Mouse (Mus musculus) spleen, adult 2 months (tissue): Measurements from ENCODE around the gene Fndc3b. TPM values are rescaled to one million over a fixed set of nuclear protein-coding genes. Genes with fewer than 3 reads are reported as not detected.

Source experiments
- DNase-seq, 2 experiments: peaks; one replicate each; pipeline versions ENCODE4 v3.0.0 to v3.0.0-alpha.2; 2012 to 2021; ENCODE audit warnings: low spot score in 2 of 2, low read depth in 1 of 2
- H3K27ac ChIP-seq: fragments of 200-500 bp; 2 replicates; pipeline ENCODE4 v1.5.1; 2012; ENCODE audit warnings: low read length, inconsistent platforms; ENCODE audit not compliant: insufficient read depth
- H3K27me3 ChIP-seq: fragments of 200-500 bp; 2 replicates; pipeline ENCODE4 v1.6.1; 2012; ENCODE audit warnings: mild to moderate bottlenecking, moderate library complexity, low read length, inconsistent platforms; ENCODE audit not compliant: control insufficient read depth, insufficient read depth
- H3K36me3 ChIP-seq: fragments of 200-500 bp; 2 replicates; pipeline ENCODE4 v1.6.1; 2012; ENCODE audit warnings: mild to moderate bottlenecking, low read length, inconsistent platforms; ENCODE audit not compliant: control insufficient read depth, insufficient read depth
- H3K4me1 ChIP-seq: fragments of 200-500 bp; 2 replicates; pipeline ENCODE4 v1.6.1; 2011; ENCODE audit warnings: inconsistent platforms; ENCODE audit not compliant: control insufficient read depth, insufficient read depth, insufficient read length
- H3K4me3 ChIP-seq: fragments of 200-500 bp; 2 replicates; pipeline ENCODE4 v1.5.1; 2011; ENCODE audit warnings: mild to moderate bottlenecking, inconsistent platforms; ENCODE audit not compliant: insufficient read depth, insufficient read length; ENCODE audit errors: extremely low read depth
- CTCF ChIP-seq: fragments of 200-500 bp; IDR thresholded peaks from 2 replicates; pipeline ENCODE4 v1.5.1; 2011; ENCODE audit warnings: mild to moderate bottlenecking, inconsistent platforms; ENCODE audit not compliant: insufficient read depth, insufficient read length, insufficient replicate concordance; ENCODE audit errors: extremely low read depth
- POLR2A ChIP-seq: fragments of 200-500 bp; IDR thresholded peaks from 2 replicates; pipeline ENCODE4 v1.6.1; 2011; ENCODE audit warnings: low read depth, low read length, inconsistent platforms
- WGBS: fragments of 180-500 bp; shearing (Covaris S2); methylation state at CpG from one replicate; pipeline ENCODE4 v1.1.7; 2018; 5-methylcytosine and 5-hydroxymethylcytosine counted together
- polyA plus RNA-seq: library from polyadenylated mRNA; depleted of rRNA; stranded (reverse); fragments of >200 nt; gene quantifications from 2 replicates; pipeline ENCODE4 v1.2.3, GENCODE M21; 2012

Fndc3b gene
- polyA plus RNA-seq, 1 experiment, result 3.8 TPM

- no peak for TF ChIP-seq CTCF
- no peak for TF ChIP-seq POLR2A
- Histone ChIP-seq H3K27me3 (no peaks in the 10 kb centered on the region), H3K36me3 (no peaks in the 10 kb centered on the region), H3K4me1 (no peaks in the 10 kb centered on the region), H3K4me3 (no peak overlapping the region), H3K27ac (no peak overlapping the region)
- no peak for DNase-seq
- WGBS, result 82% methylated on average over 9 of the region's 9 CpGs
Observed at GRCm38 (mm10) chr3:27743271-27744145, 32.4 kb upstream of the Fndc3b start.

- Histone ChIP-seq H3K27ac (no peak overlapping the region), H3K4me1 (no peaks in the 10 kb centered on the region), H3K36me3 (no peaks in the 10 kb centered on the region), H3K4me3 (no peak overlapping the region), H3K27me3 (no peaks in the 10 kb centered on the region)
- DNase-seq, result no peak
- 55% methylated on average over 2 of the region's 2 CpGs for WGBS
- TF ChIP-seq CTCF (no peak), POLR2A (no peak)
Observed at GRCm38 (mm10) chr3:27742124-27742523, 31.0 kb upstream of the Fndc3b start.

DNA sequence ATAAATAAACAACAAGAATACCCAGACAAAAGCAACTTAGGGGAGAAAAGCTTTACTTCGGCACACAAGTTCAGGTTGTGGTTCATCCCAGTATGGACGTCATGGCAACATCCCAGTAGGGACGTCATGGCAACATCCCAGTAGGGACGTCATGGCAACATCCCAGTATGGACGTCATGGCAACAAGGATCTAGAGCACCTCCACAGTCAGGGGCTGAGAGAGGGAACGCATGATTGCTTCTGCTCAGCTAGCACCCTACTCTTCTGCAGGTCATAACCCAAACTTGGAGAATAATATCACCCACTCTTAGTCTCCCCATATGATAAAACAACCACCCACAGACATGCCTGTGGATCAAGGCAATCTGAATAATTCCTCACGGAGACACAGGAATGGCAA lies 29.0 kb upstream of the Fndc3b start:
- Histone ChIP-seq H3K36me3 (no peaks in the 10 kb centered on the region), H3K27me3 (no peaks in the 10 kb centered on the region), H3K27ac (no peak overlapping the region), H3K4me1 (no peaks in the 10 kb centered on the region), H3K4me3 (no peak overlapping the region)
- TF ChIP-seq POLR2A (no peak), CTCF (no peak)
- WGBS, result 90% methylated on average over 7 of the region's 7 CpGs
- DNase-seq, result no peak

DNA sequence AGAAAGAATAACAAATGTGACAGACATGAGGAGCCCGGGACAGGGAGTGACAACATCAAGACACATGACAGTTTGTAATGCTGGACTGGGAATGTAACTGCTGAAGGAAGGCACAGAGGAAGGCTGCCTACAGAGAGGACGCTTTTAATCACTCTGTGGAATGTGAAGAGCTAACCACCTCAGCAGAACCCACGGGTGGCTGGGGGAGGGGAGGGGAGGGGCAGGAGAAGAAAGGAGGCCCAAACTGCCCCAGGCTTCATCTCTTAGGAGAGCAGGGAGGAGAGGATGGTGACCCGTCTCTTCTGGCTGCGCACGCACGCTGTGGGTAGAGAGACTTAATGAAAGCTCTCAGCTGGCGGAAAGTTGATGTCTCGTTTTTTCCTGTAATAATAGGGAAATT lies 25.1 kb upstream of the Fndc3b start:
- no peaks in the 10 kb centered on the region for H3K27me3 ChIP-seq
- H3K4me3 ChIP-seq, result no peak overlapping the region
- H3K4me1 ChIP-seq, result no peaks in the 10 kb centered on the region
- no peak for DNase-seq
- 77% methylated on average over 9 of the region's 9 CpGs for WGBS
- no peaks in the 10 kb centered on the region for H3K36me3 ChIP-seq
- TF ChIP-seq POLR2A (no peak), CTCF (no peak)
- H3K27ac ChIP-seq, result no peak overlapping the region

- H3K36me3 ChIP-seq, result no peaks in the 10 kb centered on the region
- H3K27ac ChIP-seq, result no peak overlapping the region
- no peaks in the 10 kb centered on the region for H3K4me1 ChIP-seq
- no peaks in the 10 kb centered on the region for H3K27me3 ChIP-seq
- TF ChIP-seq CTCF, result no peak
- TF ChIP-seq POLR2A, result no peak
- DNase-seq, result no peak
- H3K4me3 ChIP-seq, result no peak overlapping the region
- 83% methylated on average over 5 of the region's 5 CpGs for WGBS
Observed at GRCm38 (mm10) chr3:27735113-27735512, 24.0 kb upstream of the Fndc3b start.

GRCm38 (mm10) chr3:27728798-27729782 lies 18.0 kb upstream of the Fndc3b start:
- Histone ChIP-seq H3K4me3 (no peak overlapping the region), H3K4me1 (no peaks in the 10 kb centered on the region), H3K36me3 (no peaks in the 10 kb centered on the region), H3K27ac (no peak overlapping the region), H3K27me3 (no peaks in the 10 kb centered on the region)
- no peak for DNase-seq
- TF ChIP-seq POLR2A (no peak), CTCF (no peak)
- WGBS, result 83% methylated on average over 8 of the region's 8 CpGs

- H3K4me3 ChIP-seq, result no peak overlapping the region
- no peaks in the 10 kb centered on the region for H3K27me3 ChIP-seq
- DNase-seq, result no peak
- TF ChIP-seq POLR2A (no peak), CTCF (no peak)
- no peak overlapping the region for H3K27ac ChIP-seq
- 60% methylated on average over 7 of the region's 7 CpGs for WGBS
- no peaks in the 10 kb centered on the region for H3K4me1 ChIP-seq
- no peaks in the 10 kb centered on the region for H3K36me3 ChIP-seq
Observed at GRCm38 (mm10) chr3:27728176-27728575, 17.1 kb upstream of the Fndc3b start.
